Mouse (Mus musculus): ENCODE measurements at regions not wholly inside any gene's neighbourhood (a gene's known extent, or its start where the extent isn't known, plus 50 kb on each side); places are given as distances from the start of the nearest gene placed in this dataset.

- intact Hi-C loops (cut with DNase I): no loop called here
- DNase-seq (ENCODE audit: low spot score): no peak
Measured at GRCm38 (mm10) chr4:26273754-26274153, 72.9 kb downstream of the Manea start.

GRCm38 (mm10) chr4:26259230-26260029 is 87.3 kb downstream of the Manea start:
- DNase-seq (ENCODE audit: low spot score): no peak
- intact Hi-C loops (cut with DNase I): no loop called here

GRCm38 (mm10) chr4:26255889-26256288 is 90.8 kb downstream of the Manea start:
- intact Hi-C loops (cut with DNase I): no loop called here
- DNase-seq (ENCODE audit: low spot score): no peak

GRCm38 (mm10) chr4:26247925-26248856 is 98.5 kb downstream of the Manea start:
- no peak for DNase-seq (ENCODE audit: low spot score)
- intact Hi-C loops (cut with DNase I): loop anchor here (2.0 to 10.0 kb wide), 2 partner anchors 247 to 297 kb away; no protein-coding TSS in a partner anchor

GRCm38 (mm10) chr4:26223267-26223666 is 123.4 kb downstream of the Manea start:
- intact Hi-C loops (cut with DNase I): no loop called here
- DNase-seq (ENCODE audit: low spot score): no peak
